Mouse (Mus musculus) right cerebral cortex, postnatal 25 days (tissue): ENCODE measurements at regions not wholly inside any gene's neighbourhood (a gene's known extent, or its start where the extent isn't known, plus 50 kb on each side); places are given as distances from the start of the nearest gene placed in this dataset.

ENCODE experiments used
- DNase-seq: peaks from one replicate; pipeline ENCODE4 v3.0.0; 2022

- no peak for DNase-seq
Measured at GRCm38 (mm10) chr14:110276192-110276591, 478.8 kb downstream of the Slitrk6 start.

GRCm38 (mm10) chr14:110271270-110271669, 483.7 kb downstream of the Slitrk6 start:
- DNase-seq: no peak

GRCm38 (mm10) chr14:110244466-110244865, 510.5 kb downstream of the Slitrk6 start:
- no peak for DNase-seq

- no peak for DNase-seq
Measured at GRCm38 (mm10) chr14:110243549-110243948, 511.4 kb downstream of the Slitrk6 start.

- no peak for DNase-seq
Measured at GRCm38 (mm10) chr14:110238800-110239199, 516.1 kb downstream of the Slitrk6 start.

GRCm38 (mm10) chr14:110224678-110225446, 530.1 kb downstream of the Slitrk6 start:
- no peak for DNase-seq

GRCm38 (mm10) chr14:110190987-110191607, 563.9 kb downstream of the Slitrk6 start:
- DNase-seq: no peak

- no peak for DNase-seq
Measured at GRCm38 (mm10) chr14:110190471-110190870, 564.5 kb downstream of the Slitrk6 start.

- DNase-seq: no peak
Measured at GRCm38 (mm10) chr14:110179166-110179565, 575.8 kb downstream of the Slitrk6 start.

GRCm38 (mm10) chr14:110171162-110172117, 583.5 kb downstream of the Slitrk6 start:
- DNase-seq: no peak

GRCm38 (mm10) chr14:110168632-110169031, 586.3 kb downstream of the Slitrk6 start:
- DNase-seq: no peak

GRCm38 (mm10) chr14:110128265-110128664, 626.7 kb downstream of the Slitrk6 start:
- DNase-seq: no peak

GRCm38 (mm10) chr14:110125936-110126710, 628.8 kb downstream of the Slitrk6 start:
- no peak for DNase-seq

GRCm38 (mm10) chr14:110122710-110123109, 632.2 kb downstream of the Slitrk6 start:
- DNase-seq: no peak

GRCm38 (mm10) chr14:110115578-110115977, 639.4 kb downstream of the Slitrk6 start:
- DNase-seq: no peak

GRCm38 (mm10) chr14:110100852-110101251, 654.1 kb downstream of the Slitrk6 start:
- DNase-seq: no peak

GRCm38 (mm10) chr14:110078351-110078750, 676.6 kb downstream of the Slitrk6 start:
- no peak for DNase-seq

GRCm38 (mm10) chr14:110047748-110048147, 707.2 kb downstream of the Slitrk6 start:
- no peak for DNase-seq

- DNase-seq: no peak
Measured at GRCm38 (mm10) chr14:110043211-110043610, 711.7 kb downstream of the Slitrk6 start.

- no peak for DNase-seq
Measured at GRCm38 (mm10) chr14:110021812-110022211, 733.1 kb downstream of the Slitrk6 start.

- no peak for DNase-seq
Measured at GRCm38 (mm10) chr14:110015126-110015525, 739.8 kb downstream of the Slitrk6 start.

- DNase-seq: no peak
Measured at GRCm38 (mm10) chr14:110013229-110013628, 741.7 kb downstream of the Slitrk6 start.
